Mouse (Mus musculus): ENCODE results near the gene Taf9b. TPM values are rescaled to one million over a fixed set of nuclear protein-coding genes. Genes with fewer than 3 reads are reported as not detected.

The Taf9b gene
- polyA plus RNA-seq, 2 experiments from 2014 or later = 44.2 to 52.8 TPM

Other genes starting within 250 kb of the Taf9b start
- 10 to 100 TPM; 25.6 to 30.8 TPM for gene Magt1, start 209.3 kb downstream of the Taf9b start, polyA plus RNA-seq (2017; shearing (Covaris generic))
- gene Cox7b, start 205.5 kb downstream of the Taf9b start, polyA plus RNA-seq (2017; shearing (Covaris generic)) = 100 to 1,000 TPM; 132 to 352 TPM
- 10 to 100 TPM in 1 of 2 experiments, 1 to 10 TPM in 1; 8.7 to 11.7 TPM for gene Atp7a, start 193.9 kb downstream of the Taf9b start, polyA plus RNA-seq (2017; shearing (Covaris generic))
- gene Tlr13, start 78.0 kb downstream of the Taf9b start, polyA plus RNA-seq (2017; shearing (Covaris generic)) = not detected
- 100 to 1,000 TPM; 128 to 183 TPM for gene Pgk1, start 34.1 kb downstream of the Taf9b start, polyA plus RNA-seq (2017; shearing (Covaris generic))
- not detected for gene Fnd3c2, start 34.2 kb upstream of the Taf9b start, polyA plus RNA-seq (2017; shearing (Covaris generic))